Mouse (Mus musculus) bone marrow, adult 2 months (tissue): Measurements from ENCODE around the gene Epm2aip1.

Experiments
- CTCF ChIP-seq: fragments of 200-500 bp; IDR thresholded peaks from 2 replicates; pipeline ENCODE4 v1.5.1; 2011; ENCODE audit warnings: low read length, control low read depth; ENCODE audit not compliant: control insufficient read depth, insufficient read depth
- POLR2A ChIP-seq: fragments of 200-500 bp; IDR thresholded peaks from 2 replicates; pipeline ENCODE4 v1.6.1; 2011; ENCODE audit warnings: low read depth, mild to moderate bottlenecking, control low read depth, low read length, borderline replicate concordance; ENCODE audit not compliant: control insufficient read depth

DNA sequence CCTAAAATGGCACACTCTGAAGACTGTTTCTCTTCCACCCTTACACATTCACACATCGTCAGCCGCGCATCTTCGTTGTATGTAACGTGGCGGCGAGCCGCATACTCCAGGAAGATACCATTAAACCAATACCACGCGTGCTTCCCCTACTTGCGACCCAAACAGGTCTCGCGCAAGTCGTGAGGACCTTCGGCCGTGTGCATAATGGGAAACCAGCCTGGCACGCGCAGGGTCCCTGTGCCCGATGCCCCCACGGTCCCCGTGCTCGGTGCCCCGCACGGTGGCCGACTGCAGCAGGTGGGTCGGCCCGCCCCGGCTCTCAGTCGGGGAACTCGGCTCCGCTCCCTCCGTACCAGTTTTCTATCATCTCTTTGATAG is 684 bp upstream of the Epm2aip1 start:
- no peak for TF ChIP-seq POLR2A
- no peak for TF ChIP-seq CTCF
